Mouse (Mus musculus) urinary bladder, postnatal 4 days (tissue): ENCODE data around the gene Mex3d.

Experiments used
- DNase-seq, 2 experiments: peaks; one replicate each; pipeline ENCODE4 v3.0.0; 2021 to 2022; ENCODE audit warnings: low spot score in 2 of 2

Mex3d gene

GRCm38 (mm10) chr10:80386735-80387471 is 556 bp downstream of the Mex3d start:
- DNase-seq, result no peak

GRCm38 (mm10) chr10:80385811-80386734 is 1.4 kb downstream of the Mex3d start:
- DNase-seq, result no peak

DNA sequence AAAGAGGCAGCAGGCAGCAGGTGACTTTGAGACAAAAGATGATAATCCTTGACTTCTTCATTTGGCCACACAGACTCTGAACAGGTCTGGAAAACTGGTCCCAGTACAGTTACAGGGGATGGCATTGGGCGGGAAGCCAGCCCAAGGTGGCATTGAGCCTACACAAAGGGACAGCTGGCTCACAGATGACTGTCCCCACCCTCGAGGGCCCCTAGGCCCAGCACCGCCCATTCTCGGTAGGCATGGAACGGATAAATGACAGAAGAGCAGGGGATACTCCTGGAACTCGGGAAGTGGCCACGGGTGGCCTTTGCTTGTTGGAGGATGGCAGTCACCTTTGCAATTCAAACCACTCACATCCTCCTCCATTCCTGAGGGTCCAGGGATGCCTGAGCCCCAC is 2.1 kb downstream of the Mex3d start:
- DNase-seq, result no peak

DNA sequence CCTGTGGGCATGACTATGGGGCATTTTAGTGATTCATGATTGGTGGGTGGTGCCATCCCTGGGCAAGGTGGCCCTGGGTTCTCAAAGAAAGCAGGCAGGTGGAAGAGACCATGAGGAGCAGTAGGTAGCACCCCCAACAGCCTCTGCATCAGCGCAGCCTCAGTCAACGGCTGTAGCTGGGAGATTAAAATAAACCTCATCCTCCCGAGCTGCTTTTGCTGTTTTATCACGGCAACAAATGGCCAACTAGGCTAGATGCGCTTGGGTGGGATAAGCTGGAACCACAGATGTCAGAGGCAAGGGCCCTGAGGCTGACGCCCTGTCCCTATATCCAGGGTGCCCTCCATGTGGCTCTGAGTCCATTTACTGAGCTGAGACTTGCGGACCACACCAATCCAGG is 2.8 kb downstream of the Mex3d start:
- no peak for DNase-seq

- DNase-seq, result no peak
Measured at GRCm38 (mm10) chr10:80384115-80384639, 3.3 kb downstream of the Mex3d start.

DNA sequence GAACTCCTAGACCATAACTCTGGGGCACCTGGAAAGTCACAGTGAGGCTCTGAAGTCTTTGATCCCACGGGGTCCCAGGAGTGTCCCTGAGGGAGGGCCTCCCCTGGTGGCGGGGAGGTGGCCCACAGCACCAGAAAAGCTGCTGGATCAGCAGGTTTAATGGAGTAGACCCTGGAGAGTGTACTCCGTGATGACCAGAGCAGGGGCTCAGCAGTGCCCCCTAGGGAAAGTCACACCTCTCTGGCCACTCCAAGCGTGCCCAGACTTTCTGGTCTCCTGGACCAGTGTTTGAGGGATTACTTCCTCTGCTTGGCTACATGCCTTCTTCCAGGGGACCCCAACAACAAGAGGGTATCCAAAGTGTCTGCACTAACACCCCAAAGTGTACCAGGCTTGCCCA is 4.0 kb downstream of the Mex3d start:
- no peak for DNase-seq

GRCm38 (mm10) chr10:80382641-80383365 is 4.7 kb downstream of the Mex3d start:
- no peak for DNase-seq

GRCm38 (mm10) chr10:80377716-80378115 is 9.7 kb downstream of the Mex3d start:
- DNase-seq, result no peak

GRCm38 (mm10) chr10:80376160-80376559 is 11.3 kb downstream of the Mex3d start:
- DNase-seq, result peak; percentile 84 to 96

GRCm38 (mm10) chr10:80374063-80374462 is 13.4 kb downstream of the Mex3d start:
- DNase-seq, result peak in 1 of 2 experiments; percentile 83

DNA sequence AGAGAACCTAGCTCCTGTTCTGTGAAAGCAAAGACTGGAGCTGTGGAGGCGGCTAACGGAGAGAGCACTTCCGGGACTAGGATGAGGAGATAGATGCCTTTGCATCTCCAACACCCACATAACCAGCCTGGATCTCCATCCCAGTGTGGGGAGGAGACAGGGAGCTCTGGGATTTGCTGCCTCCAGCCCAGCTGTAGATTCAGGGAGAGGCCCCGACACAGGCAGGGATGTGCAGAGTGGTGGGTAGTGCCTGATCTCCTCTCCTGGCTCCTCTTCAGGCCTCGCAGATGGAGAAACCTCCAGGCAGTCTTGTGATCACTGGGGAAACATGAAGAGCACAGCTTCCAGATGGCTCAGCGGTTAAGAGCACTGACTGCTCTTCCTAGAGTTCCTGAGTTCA is 14.8 kb downstream of the Mex3d start:
- no peak for DNase-seq

GRCm38 (mm10) chr10:80371983-80372382 is 15.5 kb downstream of the Mex3d start:
- DNase-seq, result no peak

DNA sequence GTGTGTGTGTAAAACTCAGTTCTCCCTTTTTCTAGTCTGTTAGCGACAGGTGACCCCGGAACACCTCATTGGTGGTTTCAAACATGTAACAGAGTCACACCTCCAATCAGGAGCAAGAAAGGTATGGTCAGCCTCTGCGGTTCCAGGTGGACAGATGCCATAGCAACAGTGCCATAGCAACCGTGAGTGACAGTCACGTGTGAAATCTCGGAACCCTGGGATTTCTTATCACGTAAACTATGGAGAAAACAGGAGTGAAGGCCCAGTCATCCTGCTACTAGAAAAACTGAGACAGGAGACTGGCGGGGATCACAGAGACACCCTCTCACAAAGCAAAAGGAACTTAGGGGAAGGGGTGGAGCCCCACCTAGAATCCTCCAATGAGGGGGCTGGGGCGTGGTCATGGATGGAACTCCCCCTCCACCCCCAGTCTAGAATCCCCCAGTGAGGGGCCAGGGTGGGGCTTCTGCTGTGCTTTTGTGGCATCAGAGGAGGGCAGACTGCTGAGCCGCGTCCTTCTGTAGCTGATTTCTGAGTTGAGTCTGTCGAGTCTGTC is 16.0 kb downstream of the Mex3d start:
- no peak for DNase-seq

GRCm38 (mm10) chr10:80369995-80370747 is 17.3 kb downstream of the Mex3d start:
- no peak for DNase-seq

DNA sequence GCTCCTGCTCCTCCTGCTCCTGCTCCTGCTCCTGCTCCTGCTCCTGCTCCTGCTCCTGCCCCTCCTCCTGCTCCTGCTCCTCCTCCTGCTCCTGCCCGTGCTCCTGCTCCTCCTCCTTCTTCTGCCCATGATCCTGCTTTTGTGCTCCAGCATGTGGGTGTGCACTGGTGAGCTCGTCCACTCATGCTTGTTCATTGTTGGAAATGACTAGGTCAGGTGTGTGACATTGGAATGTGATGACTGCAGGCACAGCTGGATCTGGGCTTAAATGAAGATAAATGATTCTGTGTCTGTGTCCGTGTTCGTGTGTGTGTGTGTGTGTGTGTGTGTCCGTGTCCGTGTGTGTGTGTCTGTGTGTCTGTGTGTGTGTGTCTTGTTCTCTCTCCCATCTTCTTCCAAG is 19.1 kb downstream of the Mex3d start:
- no peak for DNase-seq

GRCm38 (mm10) chr10:80367954-80368353 is 19.5 kb downstream of the Mex3d start:
- no peak for DNase-seq

DNA sequence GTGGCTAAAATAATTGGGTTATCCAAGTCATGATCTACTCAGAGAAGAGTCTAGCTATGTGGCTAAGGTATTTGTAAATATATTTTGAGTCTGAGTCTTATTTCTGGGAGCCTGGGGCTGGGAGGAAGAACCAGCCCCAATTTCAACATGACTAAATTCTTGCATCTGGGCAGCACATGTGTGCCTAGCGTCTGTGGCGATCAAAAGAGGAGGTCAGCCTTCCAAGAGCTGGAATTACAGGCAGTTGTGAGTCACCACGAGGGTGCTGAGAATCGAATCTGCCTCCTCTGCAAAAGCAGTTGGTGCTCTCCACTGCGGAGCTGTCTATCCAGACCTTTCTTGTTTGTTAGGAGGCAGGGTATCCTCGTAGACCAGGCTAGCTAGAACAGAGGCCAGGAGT is 21.7 kb downstream of the Mex3d start:
- DNase-seq, result no peak

DNA sequence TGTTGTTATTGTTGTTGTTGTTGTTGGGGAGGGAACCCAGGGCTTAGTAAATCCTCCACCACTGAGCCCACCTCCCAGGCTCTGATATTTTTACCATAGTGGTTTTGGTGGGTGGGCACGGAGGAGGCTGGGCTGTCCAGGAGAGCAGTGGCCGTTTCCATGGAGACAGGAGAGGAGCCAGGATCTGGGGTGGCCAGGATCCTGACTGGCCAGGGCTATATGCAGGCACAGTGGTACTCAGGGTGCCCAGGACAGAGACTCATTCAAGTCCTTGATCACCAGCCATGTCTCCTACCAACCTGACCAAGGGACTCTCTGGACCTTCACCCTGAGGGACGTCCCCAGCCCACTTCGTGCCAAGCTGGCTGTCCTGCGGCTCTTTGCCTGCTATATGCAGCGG is 23.7 kb downstream of the Mex3d start:
- DNase-seq, result no peak

DNA sequence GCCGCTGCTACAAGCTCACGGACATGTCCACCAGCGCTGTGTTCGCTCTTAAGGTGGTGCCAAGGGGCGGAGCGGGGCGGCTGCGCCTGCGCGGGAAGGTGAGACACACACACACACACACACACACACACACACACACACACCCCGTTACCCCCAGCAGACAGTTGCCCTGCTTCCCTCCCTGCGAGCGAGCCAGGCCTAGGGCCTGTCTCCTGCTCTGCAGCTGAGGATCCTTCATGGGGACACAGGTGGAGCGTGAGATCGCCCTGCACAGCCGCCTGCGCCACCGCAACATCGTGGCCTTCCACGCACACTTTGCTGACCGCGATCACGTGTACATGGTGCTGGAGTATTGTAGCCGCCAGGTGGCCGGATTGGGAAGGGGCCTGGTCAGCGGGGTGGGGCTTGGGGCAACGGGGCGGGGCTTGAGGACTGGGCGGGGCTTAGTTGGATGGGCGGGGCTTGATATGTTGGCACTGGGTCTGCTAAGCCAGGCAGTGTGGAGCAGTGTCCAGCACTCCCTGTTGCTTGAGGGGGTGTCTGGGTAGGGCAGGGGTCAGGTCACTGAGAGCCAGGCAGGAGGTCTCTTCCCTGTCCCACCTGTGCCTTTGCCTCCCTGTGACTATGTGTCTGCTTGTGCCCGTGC is 29.3 kb downstream of the Mex3d start:
- DNase-seq, result no peak

DNA sequence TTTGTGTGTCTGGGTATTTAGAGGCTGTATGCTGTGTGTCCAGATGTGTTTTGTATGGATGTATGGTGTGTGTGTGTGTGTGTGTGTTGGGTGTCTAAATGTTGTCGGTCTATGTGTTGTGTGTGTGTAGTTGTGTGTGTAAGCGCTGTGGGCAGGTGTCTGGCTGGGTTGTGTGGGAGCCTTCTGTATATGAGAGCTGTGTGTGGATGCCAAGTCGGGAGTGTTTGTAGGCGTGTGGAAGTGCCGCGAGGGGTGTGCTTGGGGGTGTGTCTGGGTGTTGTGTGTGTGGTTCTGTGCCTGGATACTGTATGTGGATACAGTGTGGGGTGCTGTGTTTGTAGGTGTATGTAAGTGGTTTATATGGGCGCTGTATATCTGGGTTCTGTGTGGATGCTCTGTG is 30.1 kb downstream of the Mex3d start:
- DNase-seq, result no peak
